Mouse (Mus musculus): ENCODE measurements around the gene Adamts2.

DNA sequence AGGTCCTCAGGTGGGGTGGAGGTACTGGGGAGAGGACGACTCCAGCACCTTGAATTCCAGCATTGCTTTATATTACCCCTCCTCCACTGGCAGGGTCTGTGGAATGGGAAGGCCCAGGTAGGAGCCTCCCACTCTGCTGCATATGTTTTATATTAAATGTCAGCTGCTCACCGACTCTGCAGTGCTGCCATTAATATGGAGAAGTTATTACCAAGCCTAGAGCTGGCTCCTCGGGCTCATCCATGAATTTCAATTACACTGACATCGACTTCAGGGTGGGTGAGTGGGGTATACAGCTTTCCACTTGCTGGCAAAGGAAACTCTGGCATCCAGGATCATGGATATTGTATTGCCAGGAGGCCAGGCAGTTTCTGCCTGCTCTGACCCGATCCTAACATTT, 9.3 kb downstream of the Adamts2 start:
- TF ChIP-seq CTCF (IDR thresholded peaks at IDR 0.05) (no peak), EP300 (IDR thresholded peaks at IDR 0.05) (no peak)

All from lung, postnatal 0 days (tissue).